Mouse (Mus musculus) thymus, postnatal 4 days (tissue): ENCODE data around the gene Rlbp1.

Experiments
- DNase-seq: peaks from one replicate; pipeline ENCODE4 v3.0.0; 2021

Rlbp1 gene

GRCm38 (mm10) chr7:79375594-79375993 is 11.3 kb downstream of the Rlbp1 start:
- no peak for DNase-seq

- no peak for DNase-seq
Observed at GRCm38 (mm10) chr7:79374017-79374416, 12.8 kb downstream of the Rlbp1 start.

GRCm38 (mm10) chr7:79371321-79371879 is 15.4 kb downstream of the Rlbp1 start:
- peak; percentile 94 for DNase-seq

- DNase-seq: no peak
Observed at GRCm38 (mm10) chr7:79369416-79369815, 17.4 kb downstream of the Rlbp1 start.

GRCm38 (mm10) chr7:79368664-79369063 is 18.2 kb downstream of the Rlbp1 start:
- no peak for DNase-seq

- peak; percentile 71 for DNase-seq
Observed at GRCm38 (mm10) chr7:79363370-79364043, 23.3 kb downstream of the Rlbp1 start.

GRCm38 (mm10) chr7:79362830-79363229 is 24.0 kb downstream of the Rlbp1 start:
- DNase-seq: peak; percentile 29

- peak; percentile 54 for DNase-seq
Observed at GRCm38 (mm10) chr7:79362208-79362607, 24.6 kb downstream of the Rlbp1 start.

GRCm38 (mm10) chr7:79360056-79360455 is 26.8 kb downstream of the Rlbp1 start:
- DNase-seq: no peak

- DNase-seq: no peak
Observed at GRCm38 (mm10) chr7:79359183-79359435, 27.7 kb downstream of the Rlbp1 start.

- peak; percentile 74 for DNase-seq
Observed at GRCm38 (mm10) chr7:79358350-79359182, 28.3 kb downstream of the Rlbp1 start.

GRCm38 (mm10) chr7:79349738-79350386 is 37.0 kb downstream of the Rlbp1 start:
- DNase-seq: peak; percentile 82

GRCm38 (mm10) chr7:79348816-79349215 is 38.0 kb downstream of the Rlbp1 start:
- DNase-seq: no peak

GRCm38 (mm10) chr7:79347108-79347813 is 39.6 kb downstream of the Rlbp1 start:
- no peak for DNase-seq

GRCm38 (mm10) chr7:79346555-79347075 is 40.2 kb downstream of the Rlbp1 start:
- DNase-seq: no peak

GRCm38 (mm10) chr7:79345902-79346301 is 40.9 kb downstream of the Rlbp1 start:
- DNase-seq: peak; percentile 83

GRCm38 (mm10) chr7:79336362-79336910 is 50.4 kb downstream of the Rlbp1 start:
- no peak for DNase-seq

GRCm38 (mm10) chr7:79333419-79333818 is 53.4 kb downstream of the Rlbp1 start:
- DNase-seq: no peak

- no peak for DNase-seq
Observed at GRCm38 (mm10) chr7:79331197-79331596, 55.7 kb downstream of the Rlbp1 start.

GRCm38 (mm10) chr7:79328769-79329168 is 58.1 kb downstream of the Rlbp1 start:
- DNase-seq: no peak
